Mouse (Mus musculus) kidney, adult 18-20 months (tissue): Measurements from ENCODE around the gene Acp1.
A peak's percentile ranks its signal among the peaks of the same experiment; 100 is the strongest.

ENCODE experiments used
- DNase-seq: peaks from one replicate; pipeline ENCODE4 v3.0.0; 2021

Gene Acp1

GRCm38 (mm10) chr12:30911261-30912047, at the start of gene Acp1, which contains the start of gene Sh3yl1:
TSS of gene Acp1 (minus strand) at chr12:30911589.
TSS of gene Sh3yl1 (plus strand) at chr12:30911668.
- DNase-seq = peak; percentile 97

GRCm38 (mm10) chr12:30944197-30944596, 32.8 kb upstream of the Acp1 start:
- DNase-seq = peak; percentile 9

- peak; percentile 60 for DNase-seq
Observed at GRCm38 (mm10) chr12:30943057-30943986, 31.9 kb upstream of the Acp1 start.

GRCm38 (mm10) chr12:30936899-30937298, 25.5 kb upstream of the Acp1 start:
- DNase-seq = peak; percentile 36

- DNase-seq = no peak
Observed at GRCm38 (mm10) chr12:30933299-30933698, 21.9 kb upstream of the Acp1 start.

GRCm38 (mm10) chr12:30928182-30928581, 16.8 kb upstream of the Acp1 start:
- no peak for DNase-seq

GRCm38 (mm10) chr12:30922401-30922800, 11.0 kb upstream of the Acp1 start:
- DNase-seq = no peak

GRCm38 (mm10) chr12:30912840-30913239, 1.5 kb upstream of the Acp1 start:
- peak; percentile 35 for DNase-seq

- peak; percentile 87 for DNase-seq
Observed at GRCm38 (mm10) chr12:30912048-30912381, 626 bp upstream of the Acp1 start.

- DNase-seq = no peak
Observed at GRCm38 (mm10) chr12:30910860-30911259, 529 bp downstream of the Acp1 start.

GRCm38 (mm10) chr12:30909881-30910280, 1.5 kb downstream of the Acp1 start:
- no peak for DNase-seq

- DNase-seq = no peak
Observed at GRCm38 (mm10) chr12:30908658-30909057, 2.7 kb downstream of the Acp1 start.

GRCm38 (mm10) chr12:30897039-30897438, 14.3 kb downstream of the Acp1 start:
- no peak for DNase-seq

- DNase-seq = no peak
Observed at GRCm38 (mm10) chr12:30891438-30891837, 20.0 kb downstream of the Acp1 start.

GRCm38 (mm10) chr12:30890067-30890466, 21.3 kb downstream of the Acp1 start:
- DNase-seq = peak; percentile 69

GRCm38 (mm10) chr12:30888003-30888402, 23.4 kb downstream of the Acp1 start:
- DNase-seq = no peak

GRCm38 (mm10) chr12:30885891-30886290, 25.5 kb downstream of the Acp1 start:
- DNase-seq = no peak

- no peak for DNase-seq
Observed at GRCm38 (mm10) chr12:30884622-30885230, 26.7 kb downstream of the Acp1 start.

- peak; percentile 9 for DNase-seq
Observed at GRCm38 (mm10) chr12:30883986-30884621, 27.3 kb downstream of the Acp1 start, which contains the start of gene Alkal2. TSS of gene Alkal2 (plus strand) at chr12:30884322.

GRCm38 (mm10) chr12:30883592-30883985, 27.8 kb downstream of the Acp1 start:
- DNase-seq = no peak

GRCm38 (mm10) chr12:30879447-30879846, 31.9 kb downstream of the Acp1 start:
- DNase-seq = no peak

GRCm38 (mm10) chr12:30865781-30866180, 45.6 kb downstream of the Acp1 start:
- DNase-seq = no peak

GRCm38 (mm10) chr12:30864347-30864746, 47.0 kb downstream of the Acp1 start:
- DNase-seq = no peak
